Mouse (Mus musculus) left cerebral cortex, postnatal 25 days (tissue): ENCODE measurements around the gene Lyve1. TPM values are rescaled to one million over a fixed set of nuclear protein-coding genes. Genes with fewer than 3 reads are reported as not detected.

Experiments used
- DNase-seq, 2 experiments: peaks; one replicate each; pipeline ENCODE4 v3.0.0; 2022; ENCODE audit warnings: low spot score in 2 of 2, mixed read lengths in 1 of 2
- intact Hi-C: fragments of 180-260 bp; cut with DNase I; formaldehyde crosslinking; loops from one replicate; pipeline ENCODE4 v1.15.1; 2025
- total RNA-seq, 2 experiments: library from RNA; stranded (reverse); gene quantifications; 2 replicates each; pipeline ENCODE4 v1.2.3; 2021

Lyve1 gene
- total RNA-seq, 2 experiments from 2014 or later: 1.3 to 3.0 TPM

- intact Hi-C loops: no loop called here
- DNase-seq: peak in 1 of 2 experiments; percentile 26
These were observed 8.0 kb downstream of the Lyve1 start for GRCm38 (mm10) chr7:110854927-110855546.

- intact Hi-C loops: no loop called here
- peak; percentile 21 to 74 for DNase-seq
These were observed 8.5 kb downstream of the Lyve1 start for GRCm38 (mm10) chr7:110854519-110854918.

- intact Hi-C loops: no loop called here
- DNase-seq: no peak
These were observed 9.4 kb downstream of the Lyve1 start for GRCm38 (mm10) chr7:110853611-110854010.

GRCm38 (mm10) chr7:110851541-110852203, 11.4 kb downstream of the Lyve1 start:
- intact Hi-C loops: no loop called here
- DNase-seq: no peak

- intact Hi-C loops: no loop called here
- no peak for DNase-seq
These were observed 14.7 kb downstream of the Lyve1 start for GRCm38 (mm10) chr7:110848371-110848770.

- no peak for DNase-seq
- intact Hi-C loops: no loop called here
These were observed 15.7 kb downstream of the Lyve1 start for GRCm38 (mm10) chr7:110847321-110847720.

- peak; percentile 94 to 96 for DNase-seq
- intact Hi-C loops: no loop called here
These were observed 18.8 kb downstream of the Lyve1 start, which contains the start of gene Rnf141 for GRCm38 (mm10) chr7:110843916-110844874. Rnf141 (minus strand) TSS chr7:110844457.

- intact Hi-C loops: no loop called here
These were observed 22.7 kb downstream of the Lyve1 start for GRCm38 (mm10) chr7:110840332-110840731.

GRCm38 (mm10) chr7:110834522-110834921, 28.5 kb downstream of the Lyve1 start:
- intact Hi-C loops: no loop called here
- DNase-seq: no peak

More at GRCm38 (mm10) chr7:110840332-110840731, 22.7 kb downstream of the Lyve1 start:
- no peak for DNase-seq

GRCm38 (mm10) chr7:110834018-110834417, 29.0 kb downstream of the Lyve1 start:
- intact Hi-C loops: no loop called here
- no peak for DNase-seq

- DNase-seq: no peak
- intact Hi-C loops: no loop called here
These were observed 30.0 kb downstream of the Lyve1 start for GRCm38 (mm10) chr7:110833024-110833423.

- no peak for DNase-seq
- intact Hi-C loops: loop anchor here (1.0 kb wide), 1 partner anchor 18 kb away; no protein-coding TSS in a partner anchor
These were observed 38.8 kb downstream of the Lyve1 start for GRCm38 (mm10) chr7:110823995-110824953.

GRCm38 (mm10) chr7:110823593-110823992, 39.4 kb downstream of the Lyve1 start:
- intact Hi-C loops: loop anchor here (1.0 kb wide), 1 partner anchor 19 kb away; no protein-coding TSS in a partner anchor
- DNase-seq: no peak

GRCm38 (mm10) chr7:110823076-110823475, 40.0 kb downstream of the Lyve1 start:
- intact Hi-C loops: loop anchor here (1.0 kb wide), 1 partner anchor 19 kb away; no protein-coding TSS in a partner anchor
- DNase-seq: no peak

GRCm38 (mm10) chr7:110822055-110822454, 41.0 kb downstream of the Lyve1 start:
- DNase-seq: no peak
- intact Hi-C loops: no loop called here

- DNase-seq: peak; percentile 47 to 81
- intact Hi-C loops: no loop called here
These were observed 41.4 kb downstream of the Lyve1 start for GRCm38 (mm10) chr7:110821653-110822052.

- intact Hi-C loops: no loop called here
- DNase-seq: peak in 1 of 2 experiments; percentile 43
These were observed 42.0 kb downstream of the Lyve1 start for GRCm38 (mm10) chr7:110821068-110821467.

GRCm38 (mm10) chr7:110818787-110819350, 44.2 kb downstream of the Lyve1 start:
- intact Hi-C loops: no loop called here
- DNase-seq: no peak
